Mouse (Mus musculus) ovary, adult 18-20 months (tissue): ENCODE measurements around the gene Nfia.

ENCODE experiments used
- DNase-seq: peaks from one replicate; pipeline ENCODE4 v3.0.0; 2022; ENCODE audit warnings: low spot score, mixed read lengths

The Nfia gene

GRCm38 (mm10) chr4:97783073-97783879 lies 10.7 kb downstream of the Nfia start:
- DNase-seq: no peak

GRCm38 (mm10) chr4:97784236-97784635 lies 11.7 kb downstream of the Nfia start:
- no peak for DNase-seq

GRCm38 (mm10) chr4:97785547-97786271 lies 13.2 kb downstream of the Nfia start:
- no peak for DNase-seq

GRCm38 (mm10) chr4:97786571-97786970 lies 14.0 kb downstream of the Nfia start:
- DNase-seq: no peak

- no peak for DNase-seq
Observed at GRCm38 (mm10) chr4:97787515-97787914, 15.0 kb downstream of the Nfia start.

- DNase-seq: no peak
Observed at GRCm38 (mm10) chr4:97788537-97788936, 16.0 kb downstream of the Nfia start.

- DNase-seq: no peak
Observed at GRCm38 (mm10) chr4:97793931-97794330, 21.4 kb downstream of the Nfia start.

- no peak for DNase-seq
Observed at GRCm38 (mm10) chr4:97794865-97795264, 22.3 kb downstream of the Nfia start.

GRCm38 (mm10) chr4:97795957-97796356 lies 23.4 kb downstream of the Nfia start:
- DNase-seq: no peak

- no peak for DNase-seq
Observed at GRCm38 (mm10) chr4:97796505-97796904, 24.0 kb downstream of the Nfia start.

- DNase-seq: no peak
Observed at GRCm38 (mm10) chr4:97803791-97804190, 31.3 kb downstream of the Nfia start.

GRCm38 (mm10) chr4:97804638-97805037 lies 32.1 kb downstream of the Nfia start:
- no peak for DNase-seq

- DNase-seq: no peak
Observed at GRCm38 (mm10) chr4:97805255-97805654, 32.7 kb downstream of the Nfia start.

- no peak for DNase-seq
Observed at GRCm38 (mm10) chr4:97805896-97806808, 33.6 kb downstream of the Nfia start.

GRCm38 (mm10) chr4:97806924-97807323 lies 34.4 kb downstream of the Nfia start:
- DNase-seq: no peak

- no peak for DNase-seq
Observed at GRCm38 (mm10) chr4:97808885-97809284, 36.4 kb downstream of the Nfia start.

- DNase-seq: no peak
Observed at GRCm38 (mm10) chr4:97809582-97810295, 37.2 kb downstream of the Nfia start.

GRCm38 (mm10) chr4:97810348-97810939 lies 37.9 kb downstream of the Nfia start:
- DNase-seq: no peak

GRCm38 (mm10) chr4:97813035-97813434 lies 40.5 kb downstream of the Nfia start:
- DNase-seq: no peak

GRCm38 (mm10) chr4:97813996-97814395 lies 41.5 kb downstream of the Nfia start:
- no peak for DNase-seq

- DNase-seq: no peak
Observed at GRCm38 (mm10) chr4:97814515-97814914, 42.0 kb downstream of the Nfia start.
